Mouse (Mus musculus) forebrain, embryonic 12.5 days (tissue): Measurements from ENCODE around the gene Gm11037. TPM values are rescaled to one million over a fixed set of nuclear protein-coding genes. Genes with fewer than 3 reads are reported as not detected.

ENCODE experiments used
- ATAC-seq: fragments of 200-750 bp; cut with Nextera tagmentation; 2 replicates; pipeline ENCODE4 v1.8.0; 2017; ENCODE audit warnings: moderate TSS enrichment; ENCODE audit not compliant: low FRiP score
- H3K27ac ChIP-seq: fragments of 300-500 bp; sonication (generic); 2 replicates; pipeline ENCODE4 v1.5.1; 2016; ENCODE audit warnings: mild to moderate bottlenecking
- H3K27me3 ChIP-seq: fragments of 300-500 bp; sonication (generic); 2 replicates; pipeline ENCODE4 v1.6.1; 2016; ENCODE audit warnings: mild to moderate bottlenecking
- H3K36me3 ChIP-seq: fragments of 300-500 bp; sonication (generic); replicated peaks from 2 replicates; pipeline ENCODE4 v1.6.1; 2016; ENCODE audit warnings: mild to moderate bottlenecking
- H3K4me1 ChIP-seq: fragments of 300-500 bp; sonication (generic); 2 replicates; pipeline ENCODE4 v1.6.1; 2016
- H3K4me2 ChIP-seq: fragments of 300-500 bp; sonication (generic); 2 replicates; pipeline ENCODE4 v1.6.1; 2016; ENCODE audit warnings: mild to moderate bottlenecking, moderate library complexity
- H3K4me3 ChIP-seq: fragments of 300-500 bp; sonication (generic); replicated peaks from 2 replicates; pipeline ENCODE4 v1.5.1; 2016; ENCODE audit warnings: mild to moderate bottlenecking
- H3K9ac ChIP-seq: fragments of 300-500 bp; sonication (generic); 2 replicates; pipeline ENCODE4 v1.6.1; 2016; ENCODE audit warnings: mild to moderate bottlenecking
- H3K9me3 ChIP-seq: fragments of 300-500 bp; sonication (generic); 2 replicates; pipeline ENCODE4 v1.6.1; 2016
- WGBS: fragments of 180-500 bp; shearing (Covaris S2); methylation state at CpG from one replicate; pipeline ENCODE4 v1.1.7; 2016; 5-methylcytosine and 5-hydroxymethylcytosine counted together
- polyA plus RNA-seq: library from polyadenylated mRNA; unstranded; fragments of >200 nt; fragmentation: Nextera tagmentation; extraction: Ambion mirVana; gene quantifications from 2 replicates; pipeline ENCODE4 v1.2.1, GENCODE M21; 2016

Gene Gm11037
- polyA plus RNA-seq, 1 experiment from 2014 or later, result not detected

DNA sequence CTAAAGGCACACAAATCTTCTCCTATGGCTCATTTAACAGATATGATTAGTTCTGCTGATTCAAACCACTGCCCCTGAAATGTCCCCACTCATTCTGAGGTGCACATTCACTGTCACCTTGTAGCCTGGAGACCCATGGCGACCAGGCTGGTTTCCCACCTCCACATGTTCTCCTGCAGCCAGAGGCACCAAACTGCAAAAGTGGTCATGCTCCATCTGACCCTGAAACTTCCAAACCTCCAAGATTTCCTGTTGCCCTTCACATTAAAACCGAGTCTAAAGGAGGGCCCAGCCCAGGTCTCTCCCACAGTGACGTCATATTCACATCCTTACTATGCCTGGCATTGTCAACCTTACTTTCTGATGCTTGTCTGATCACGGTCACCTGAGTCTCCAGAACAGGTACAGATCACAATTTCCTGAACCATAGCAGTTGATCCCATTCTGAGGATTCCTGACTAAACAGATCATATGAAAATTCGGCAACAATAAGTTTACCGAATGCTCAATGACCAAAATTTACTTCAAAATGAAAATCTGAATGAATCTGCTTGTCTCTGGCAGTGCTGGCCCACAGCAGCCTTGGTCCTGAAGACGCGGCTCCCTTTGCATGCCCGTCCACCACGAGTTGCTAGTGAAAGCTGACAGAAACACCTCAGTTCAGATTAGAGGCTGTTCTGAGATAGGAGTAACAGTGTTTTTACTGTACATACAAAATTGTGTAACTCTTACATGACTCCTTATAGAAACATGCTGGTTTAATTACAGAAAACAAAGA lies 997 bp upstream of the Gm11037 start:
- WGBS, result 88% methylated on average over 10 of the region's 10 CpGs
- Histone ChIP-seq H3K9ac (no peak overlapping the region), H3K27ac (no peak overlapping the region), H3K36me3 (no peaks in the 10 kb centered on the region), H3K9me3 (no peaks in the 10 kb centered on the region), H3K27me3 (0 out of 2 replicates have a peak, but pooled peaks cover 10% of the 10 kb centered on the region), H3K4me1 (peaks cover 7% of the 10 kb centered on the region), H3K4me3 (no peak overlapping the region), H3K4me2 (no peak overlapping the region)
- ATAC-seq, result no peak

- Histone ChIP-seq H3K9ac (no peak overlapping the region), H3K27ac (no peak overlapping the region)
These were observed 1.1 kb downstream of the Gm11037 start for GRCm38 (mm10) chr2:131134381-131134780.

DNA sequence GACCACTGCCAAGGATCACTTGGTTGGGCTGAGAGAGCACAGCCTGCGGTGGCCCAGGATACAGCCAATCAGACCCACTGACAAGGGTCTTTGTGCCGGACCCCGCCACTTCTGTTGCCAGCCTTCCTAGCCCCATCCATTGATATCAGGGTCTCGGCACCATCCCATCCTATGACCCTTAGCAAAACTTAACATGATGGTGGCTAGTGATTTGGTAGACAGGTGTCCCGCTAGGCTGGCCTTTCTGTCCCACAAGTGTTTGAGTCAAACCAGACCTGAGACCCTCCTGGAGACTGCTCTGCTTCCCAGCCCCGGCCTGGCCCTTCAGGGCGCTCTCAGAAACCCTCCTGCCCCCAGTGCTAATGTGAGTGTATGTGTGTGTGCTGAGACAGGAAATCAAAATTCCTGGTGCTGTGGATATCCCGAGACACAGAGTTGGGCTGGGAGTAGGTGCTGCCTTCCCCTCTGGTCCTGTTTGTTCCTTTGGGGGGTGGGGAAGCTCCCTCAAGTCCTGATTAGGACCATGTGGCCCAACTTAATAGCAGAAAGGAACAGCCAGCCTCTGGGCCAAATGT lies 1.6 kb downstream of the Gm11037 start:
- no peak overlapping the region for H3K27ac ChIP-seq
- 85% methylated on average over 8 of the region's 8 CpGs for WGBS
- ATAC-seq, result no peak

More at GRCm38 (mm10) chr2:131134381-131134780, 1.1 kb downstream of the Gm11037 start:
- WGBS, result 50% methylated on average over 1 of the region's 1 CpGs
- H3K27me3 ChIP-seq, result no peaks in the 10 kb centered on the region
- H3K4me1 ChIP-seq, result no peaks in the 10 kb centered on the region
- no peak overlapping the region for H3K4me2 ChIP-seq
- no peak overlapping the region for H3K4me3 ChIP-seq
- no peaks in the 10 kb centered on the region for H3K36me3 ChIP-seq
- H3K9me3 ChIP-seq, result no peaks in the 10 kb centered on the region
- no peak for ATAC-seq

GRCm38 (mm10) chr2:131135521-131136139 lies 2.3 kb downstream of the Gm11037 start:
- H3K4me1 ChIP-seq, result no peaks in the 10 kb centered on the region
- no peak overlapping the region for H3K9ac ChIP-seq
- no peaks in the 10 kb centered on the region for H3K27me3 ChIP-seq
- no peaks in the 10 kb centered on the region for H3K36me3 ChIP-seq
- H3K9me3 ChIP-seq, result no peaks in the 10 kb centered on the region
- H3K27ac ChIP-seq, result no peak overlapping the region
- no peak overlapping the region for H3K4me3 ChIP-seq
- ATAC-seq, result no peak
- H3K4me2 ChIP-seq, result no peak overlapping the region
- 89% methylated on average over 11 of the region's 11 CpGs for WGBS

More for the DNA sequence above, 1.6 kb downstream of the Gm11037 start:
- H3K4me3 ChIP-seq, result no peak overlapping the region
- H3K4me1 ChIP-seq, result no peaks in the 10 kb centered on the region
- no peaks in the 10 kb centered on the region for H3K36me3 ChIP-seq
- H3K4me2 ChIP-seq, result no peak overlapping the region
- no peak overlapping the region for H3K9ac ChIP-seq
- no peaks in the 10 kb centered on the region for H3K27me3 ChIP-seq
- no peaks in the 10 kb centered on the region for H3K9me3 ChIP-seq

GRCm38 (mm10) chr2:131138296-131138695 lies 5.0 kb downstream of the Gm11037 start:
- 88% methylated on average over 4 of the region's 4 CpGs for WGBS
- Histone ChIP-seq H3K27me3 (no peaks in the 10 kb centered on the region), H3K4me2 (no peak overlapping the region)

DNA sequence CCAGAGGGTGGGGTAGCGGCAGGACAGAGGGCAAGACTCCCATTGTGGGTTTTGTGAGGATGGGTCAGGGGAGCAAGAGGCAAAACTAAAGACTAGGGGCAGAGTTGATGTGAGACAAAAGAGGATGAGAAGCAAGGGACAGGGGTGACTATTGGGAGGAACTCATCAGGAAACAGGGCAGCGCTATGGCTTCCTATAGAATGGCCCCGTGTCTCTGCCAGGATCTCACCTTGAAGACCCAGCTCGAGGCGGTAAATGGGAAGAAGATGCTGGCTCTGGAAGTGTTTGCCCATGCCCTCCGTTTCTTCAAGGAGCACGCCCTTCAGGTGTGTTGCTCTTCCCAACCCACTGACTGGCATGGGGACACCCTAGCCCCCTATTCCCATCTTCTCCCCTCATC lies 5.5 kb downstream of the Gm11037 start:
- Histone ChIP-seq H3K27me3 (no peaks in the 10 kb centered on the region), H3K9me3 (no peaks in the 10 kb centered on the region), H3K4me3 (no peak overlapping the region), H3K36me3 (peaks cover 6% of the 10 kb centered on the region), H3K4me1 (peaks cover 6% of the 10 kb centered on the region; the same call in 1 of the 2 replicates), H3K4me2 (no peak overlapping the region), H3K9ac (no peak overlapping the region), H3K27ac (no peak overlapping the region)
- WGBS, result 89% methylated on average over 7 of the region's 7 CpGs
- no peak for ATAC-seq

More at GRCm38 (mm10) chr2:131138296-131138695, 5.0 kb downstream of the Gm11037 start:
- Histone ChIP-seq H3K9me3 (no peaks in the 10 kb centered on the region), H3K27ac (no peak overlapping the region), H3K4me3 (no peak overlapping the region), H3K4me1 (peaks cover 6% of the 10 kb centered on the region; the same call in 1 of the 2 replicates), H3K36me3 (peaks cover 3% of the 10 kb centered on the region; the same call in 1 of the 2 replicates), H3K9ac (no peak overlapping the region)
- ATAC-seq, result no peak

- H3K9me3 ChIP-seq, result no peaks in the 10 kb centered on the region
- H3K4me3 ChIP-seq, result no peak overlapping the region
- 88% methylated on average over 5 of the region's 5 CpGs for WGBS
- H3K27ac ChIP-seq, result no peak overlapping the region
- H3K4me2 ChIP-seq, result no peak overlapping the region
- H3K4me1 ChIP-seq, result peaks cover 6% of the 10 kb centered on the region; the same call in 1 of the 2 replicates
- H3K27me3 ChIP-seq, result no peaks in the 10 kb centered on the region
- peaks cover 8% of the 10 kb centered on the region for H3K36me3 ChIP-seq
- ATAC-seq, result no peak
- no peak overlapping the region for H3K9ac ChIP-seq
These were observed 6.0 kb downstream of the Gm11037 start for GRCm38 (mm10) chr2:131139287-131139686.

- ATAC-seq, result no peak
- Histone ChIP-seq H3K27me3 (no peaks in the 10 kb centered on the region), H3K4me1 (peaks cover 6% of the 10 kb centered on the region; the same call in 1 of the 2 replicates), H3K9ac (no peak overlapping the region), H3K4me2 (no peak overlapping the region), H3K36me3 (peaks cover 16% of the 10 kb centered on the region), H3K4me3 (no peak overlapping the region), H3K27ac (no peak overlapping the region), H3K9me3 (no peaks in the 10 kb centered on the region)
- 69% methylated on average over 5 of the region's 5 CpGs for WGBS
These were observed 6.7 kb downstream of the Gm11037 start for GRCm38 (mm10) chr2:131139886-131140532.

- 83% methylated on average over 5 of the region's 5 CpGs for WGBS
- no peak for ATAC-seq
- Histone ChIP-seq H3K9me3 (no peaks in the 10 kb centered on the region), H3K4me2 (no peak overlapping the region), H3K4me3 (no peak overlapping the region), H3K27ac (no peak overlapping the region), H3K9ac (no peak overlapping the region), H3K36me3 (peaks cover 21% of the 10 kb centered on the region), H3K27me3 (no peaks in the 10 kb centered on the region), H3K4me1 (peaks cover 6% of the 10 kb centered on the region; the same call in 1 of the 2 replicates)
These were observed 7.2 kb downstream of the Gm11037 start for GRCm38 (mm10) chr2:131140533-131140905.

DNA sequence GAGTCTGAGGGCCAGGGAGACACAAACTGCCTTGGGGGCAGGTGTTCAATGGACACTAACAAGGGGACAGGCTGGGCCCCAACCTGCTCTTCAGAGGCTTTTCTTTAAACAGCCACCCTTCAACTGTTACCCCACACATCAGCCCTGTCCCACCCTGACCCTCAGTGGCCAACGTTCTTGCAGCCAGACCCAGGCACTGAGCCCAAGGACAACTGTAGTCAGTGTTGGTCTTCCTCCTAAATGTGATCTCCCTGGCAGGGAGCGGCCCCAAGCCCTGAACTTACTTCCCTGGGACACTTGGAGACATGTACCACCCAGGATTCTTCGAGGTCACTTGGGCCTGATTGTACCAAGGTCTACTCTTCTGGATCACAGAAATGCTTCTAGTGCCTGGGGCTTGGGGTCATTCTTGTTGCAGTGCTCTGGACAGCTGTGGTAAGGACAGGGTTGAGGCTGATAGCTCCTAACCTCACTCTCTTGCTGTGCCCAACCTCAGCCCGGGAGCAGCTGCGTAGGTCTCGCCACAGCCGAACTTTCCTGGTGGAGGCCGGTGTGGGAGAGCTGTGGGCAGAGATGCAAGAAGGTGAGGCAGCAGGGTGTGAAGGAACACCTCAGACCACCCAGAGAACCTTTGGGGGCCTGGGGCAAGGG lies 8.2 kb downstream of the Gm11037 start:
- Histone ChIP-seq H3K9ac (no peak overlapping the region), H3K9me3 (no peaks in the 10 kb centered on the region), H3K27ac (no peak overlapping the region), H3K4me2 (no peak overlapping the region), H3K36me3 (peaks cover 30% of the 10 kb centered on the region), H3K27me3 (no peaks in the 10 kb centered on the region), H3K4me3 (no peak overlapping the region), H3K4me1 (peaks cover 6% of the 10 kb centered on the region; the same call in 1 of the 2 replicates)
- ATAC-seq, result no peak
- WGBS, result 92% methylated on average over 8 of the region's 8 CpGs

GRCm38 (mm10) chr2:131142592-131142991 lies 9.3 kb downstream of the Gm11037 start:
- Histone ChIP-seq H3K4me3 (no peak overlapping the region), H3K4me2 (0 out of 2 replicates have a peak overlapping the region, but pooled peaks have one; percentile 10), H3K9ac (no peak overlapping the region), H3K27ac (no peak overlapping the region), H3K4me1 (peaks cover 6% of the 10 kb centered on the region; the same call in 1 of the 2 replicates), H3K36me3 (peaks cover 42% of the 10 kb centered on the region), H3K27me3 (no peaks in the 10 kb centered on the region), H3K9me3 (no peaks in the 10 kb centered on the region)
- WGBS, result 32% methylated on average over 18 of the region's 18 CpGs
- peak; percentile 52 for ATAC-seq
